Mouse (Mus musculus) embryonic facial prominence, embryonic 11.5 days (tissue): ENCODE results near the gene Dlg1. TPM values are rescaled to one million over a fixed set of nuclear protein-coding genes. Genes with fewer than 3 reads are reported as not detected.

Experiments used
- ATAC-seq: fragments of 200-750 bp; cut with Nextera tagmentation; replicated peaks from 2 replicates; pipeline ENCODE4 v1.8.0; 2017; ENCODE audit warnings: low read depth; ENCODE audit not compliant: insufficient number of reproducible peaks, low FRiP score, low TSS enrichment
- DNase-seq: peaks from one replicate; pipeline ENCODE4 v3.0.0-alpha.2; 2015; ENCODE audit warnings: low spot score
- H3K27ac ChIP-seq: fragments of 300-500 bp; sonication (generic); replicated peaks from 2 replicates; pipeline ENCODE4 v1.5.1; 2014; ENCODE audit warnings: mild to moderate bottlenecking, low read depth, low read length, control low read depth
- H3K27me3 ChIP-seq: fragments of 300-500 bp; sonication (generic); 2 replicates; pipeline ENCODE4 v1.6.1; 2014; ENCODE audit warnings: mild to moderate bottlenecking, low read length, moderate library complexity, mixed read lengths; ENCODE audit not compliant: control insufficient read depth, insufficient read depth
- H3K36me3 ChIP-seq: fragments of 300-500 bp; sonication (generic); replicated peaks from 2 replicates; pipeline ENCODE4 v1.6.1; 2014; ENCODE audit warnings: low read depth, mild to moderate bottlenecking, low read length, moderate library complexity, mixed read lengths; ENCODE audit not compliant: control insufficient read depth, insufficient read depth
- H3K4me1 ChIP-seq: fragments of 300-500 bp; sonication (generic); 2 replicates; pipeline ENCODE4 v1.6.1; 2014; ENCODE audit warnings: low read length, mixed read lengths; ENCODE audit not compliant: control insufficient read depth, insufficient read depth
- H3K4me2 ChIP-seq: fragments of 300-500 bp; sonication (generic); 2 replicates; pipeline ENCODE4 v1.6.1; 2014; ENCODE audit warnings: low read depth, mild to moderate bottlenecking, control low read depth, low read length, moderate library complexity
- H3K4me3 ChIP-seq: fragments of 300-500 bp; sonication (generic); 2 replicates; pipeline ENCODE4 v1.5.1; 2014; ENCODE audit warnings: low read depth, low read length, control low read depth
- H3K9ac ChIP-seq: fragments of 300-500 bp; sonication (generic); replicated peaks from 2 replicates; pipeline ENCODE4 v1.6.1; 2014; ENCODE audit warnings: mild to moderate bottlenecking, control low read depth, low read length
- H3K9me3 ChIP-seq: fragments of 300-500 bp; sonication (generic); replicated peaks from 2 replicates; pipeline ENCODE4 v1.6.1; 2016; ENCODE audit warnings: mild to moderate bottlenecking, low read length, inconsistent platforms, mixed read lengths; ENCODE audit not compliant: control insufficient read depth
- WGBS: fragments of 180-500 bp; shearing (Covaris S2); extraction: QIAGEN DNeasy Blood & Tissue Kit; methylation state at CpG from one replicate; pipeline ENCODE4 v1.1.7; 2014; 5-methylcytosine and 5-hydroxymethylcytosine counted together
- polyA plus RNA-seq: library from polyadenylated mRNA; unstranded; fragments of >200 nt; fragmentation: Nextera tagmentation; extraction: Ambion mirVana; gene quantifications from 2 replicates; pipeline ENCODE4 v1.2.1, GENCODE M21; 2014

Dlg1 gene
- polyA plus RNA-seq, 1 experiment from 2014 or later = 31.1 TPM

DNA sequence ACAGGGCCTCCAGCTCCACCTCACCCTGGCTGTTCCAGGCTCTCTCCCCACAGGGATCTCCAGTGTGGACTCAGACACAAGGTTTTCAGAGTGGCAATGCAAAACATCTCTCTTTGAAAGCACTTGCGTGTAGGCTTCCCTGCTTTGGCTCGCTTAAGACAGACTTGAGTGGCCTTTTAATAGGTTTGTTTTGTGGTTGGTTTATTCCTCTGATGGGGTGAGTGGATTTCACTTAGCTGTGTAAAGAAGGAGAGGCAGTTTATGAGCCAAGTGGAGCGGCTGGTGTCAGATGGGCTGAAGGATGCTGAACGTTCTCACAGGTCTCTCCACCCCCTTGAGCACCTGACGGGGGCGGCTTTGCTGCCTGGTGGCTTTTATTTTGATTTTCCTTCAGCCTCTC is 40.1 kb upstream of the Dlg1 start:
- ATAC-seq = no peak
- DNase-seq = no peak
- H3K4me1 ChIP-seq = peaks cover 4% of the 10 kb centered on the region
- H3K9me3 ChIP-seq = no peaks in the 10 kb centered on the region
- H3K27me3 ChIP-seq = no peaks in the 10 kb centered on the region
- H3K27ac ChIP-seq = no peak overlapping the region
- 92% methylated on average over 6 of the region's 6 CpGs for WGBS
- H3K4me2 ChIP-seq = no peak overlapping the region
- H3K36me3 ChIP-seq = no peaks in the 10 kb centered on the region
- H3K9ac ChIP-seq = no peak overlapping the region
- H3K4me3 ChIP-seq = no peak overlapping the region

GRCm38 (mm10) chr16:31624749-31625148 is 38.5 kb upstream of the Dlg1 start:
- no peak overlapping the region for H3K9ac ChIP-seq
- H3K27ac ChIP-seq = no peak overlapping the region
- no peak overlapping the region for H3K4me2 ChIP-seq
- H3K4me3 ChIP-seq = no peak overlapping the region
- no peaks in the 10 kb centered on the region for H3K4me1 ChIP-seq
- no peaks in the 10 kb centered on the region for H3K36me3 ChIP-seq
- WGBS = 47% methylated on average over 1 of the region's 1 CpGs
- no peaks in the 10 kb centered on the region for H3K9me3 ChIP-seq
- ATAC-seq (no peak), DNase-seq (no peak)
- H3K27me3 ChIP-seq = no peaks in the 10 kb centered on the region

DNA sequence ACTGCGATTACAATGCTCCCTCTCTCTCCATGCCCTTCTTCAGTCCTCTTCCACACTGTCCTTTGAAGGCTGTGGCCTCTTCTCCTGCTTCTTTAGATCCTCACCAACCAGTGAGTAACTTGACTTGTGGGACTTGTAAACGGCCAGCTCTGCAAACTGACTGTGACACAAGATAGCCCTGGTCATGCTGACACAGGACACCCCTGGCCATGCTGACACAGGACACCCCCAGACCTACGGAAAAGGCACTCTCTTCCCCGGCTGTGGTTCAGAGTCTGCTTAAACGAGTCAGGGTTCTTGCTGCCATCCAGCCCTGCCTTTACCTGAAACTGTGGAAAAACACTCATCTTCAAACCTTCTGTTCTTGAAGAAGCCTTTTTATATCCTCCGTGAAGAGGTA is 36.9 kb upstream of the Dlg1 start:
- ATAC-seq (no peak), DNase-seq (no peak)
- Histone ChIP-seq H3K9me3 (no peaks in the 10 kb centered on the region), H3K4me2 (no peak overlapping the region), H3K27ac (no peak overlapping the region), H3K4me1 (no peaks in the 10 kb centered on the region), H3K27me3 (no peaks in the 10 kb centered on the region), H3K36me3 (no peaks in the 10 kb centered on the region), H3K9ac (no peak overlapping the region), H3K4me3 (no peak overlapping the region)
- WGBS = 76% methylated on average over 6 of the region's 6 CpGs

DNA sequence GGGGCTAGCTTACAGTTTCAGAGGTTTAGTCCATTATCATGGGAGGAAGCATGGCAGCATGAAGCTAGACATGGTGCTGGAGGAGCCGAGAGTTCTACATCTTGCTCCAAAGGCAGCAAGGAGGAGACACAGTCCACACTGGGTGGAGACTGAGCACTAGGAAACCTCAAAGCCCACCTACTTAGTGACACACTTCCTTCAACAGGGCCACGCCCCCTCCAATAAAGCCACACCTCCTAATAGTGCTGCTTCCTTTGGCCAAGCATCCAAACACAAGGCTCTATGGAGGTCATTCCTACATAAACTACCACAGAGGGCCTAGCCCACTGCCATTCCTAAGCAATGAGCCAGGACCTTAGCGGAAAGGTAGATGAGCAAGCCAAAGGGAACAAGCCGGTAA is 32.9 kb upstream of the Dlg1 start:
- no peak overlapping the region for H3K9ac ChIP-seq
- H3K9me3 ChIP-seq = no peaks in the 10 kb centered on the region
- H3K27me3 ChIP-seq = no peaks in the 10 kb centered on the region
- no peak overlapping the region for H3K27ac ChIP-seq
- no peak overlapping the region for H3K4me3 ChIP-seq
- H3K36me3 ChIP-seq = no peaks in the 10 kb centered on the region
- DNase-seq (no peak), ATAC-seq (no peak)
- 98% methylated on average over 4 of the region's 4 CpGs for WGBS
- no peaks in the 10 kb centered on the region for H3K4me1 ChIP-seq
- H3K4me2 ChIP-seq = no peak overlapping the region

GRCm38 (mm10) chr16:31631046-31631445 is 32.2 kb upstream of the Dlg1 start:
- ATAC-seq (no peak), DNase-seq (no peak)
- H3K27me3 ChIP-seq = no peaks in the 10 kb centered on the region
- no peak overlapping the region for H3K4me2 ChIP-seq
- H3K9ac ChIP-seq = no peak overlapping the region
- no peaks in the 10 kb centered on the region for H3K9me3 ChIP-seq
- H3K4me1 ChIP-seq = no peaks in the 10 kb centered on the region
- 67% methylated on average over 3 of the region's 3 CpGs for WGBS
- no peaks in the 10 kb centered on the region for H3K36me3 ChIP-seq
- no peak overlapping the region for H3K27ac ChIP-seq
- H3K4me3 ChIP-seq = no peak overlapping the region

DNA sequence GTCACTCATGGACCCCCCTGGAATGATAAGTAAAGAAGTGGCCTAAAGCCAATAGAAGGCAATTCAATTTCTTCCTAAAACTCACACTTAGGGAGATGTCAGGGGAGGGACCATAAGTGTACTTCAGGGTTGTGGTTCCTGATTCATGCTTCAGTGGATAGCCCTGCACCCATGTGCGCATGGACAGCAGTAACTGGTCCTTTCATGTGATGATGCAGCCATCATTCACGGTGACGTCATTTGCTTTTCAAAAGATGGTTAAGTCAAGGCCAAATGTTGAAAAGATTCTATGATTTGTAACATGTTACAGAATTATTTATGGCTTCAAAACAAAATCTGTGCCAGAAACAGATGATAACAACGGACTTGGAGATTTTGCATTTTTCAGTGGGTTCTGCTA is 28.9 kb upstream of the Dlg1 start:
- Histone ChIP-seq H3K4me1 (no peaks in the 10 kb centered on the region), H3K4me3 (no peak overlapping the region), H3K27me3 (no peaks in the 10 kb centered on the region), H3K4me2 (no peak overlapping the region), H3K27ac (no peak overlapping the region), H3K9me3 (no peaks in the 10 kb centered on the region), H3K9ac (no peak overlapping the region), H3K36me3 (no peaks in the 10 kb centered on the region)
- 96% methylated on average over 4 of the region's 4 CpGs for WGBS
- DNase-seq (no peak), ATAC-seq (no peak)

DNA sequence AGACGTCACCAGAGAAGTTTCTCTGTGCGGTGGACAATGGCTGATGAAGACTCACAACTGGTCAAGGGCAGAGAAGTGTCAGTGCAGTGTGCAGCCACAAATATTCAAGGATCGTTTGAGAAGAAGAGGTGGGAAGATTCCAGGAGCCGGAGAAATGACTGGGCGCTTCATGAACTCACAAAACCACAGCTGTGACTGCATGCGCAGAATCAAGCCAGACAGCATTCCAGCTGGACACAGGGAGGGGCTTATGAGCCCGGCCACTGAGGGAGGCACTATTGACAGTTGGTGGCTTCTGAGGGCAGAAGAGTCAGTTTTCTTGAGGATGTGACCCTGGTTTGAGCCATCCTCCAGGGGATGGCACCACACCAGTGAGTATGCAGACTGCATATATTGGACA is 24.9 kb upstream of the Dlg1 start:
- Histone ChIP-seq H3K27ac (no peak overlapping the region), H3K36me3 (no peaks in the 10 kb centered on the region), H3K4me3 (no peak overlapping the region), H3K9me3 (no peaks in the 10 kb centered on the region), H3K4me2 (no peak overlapping the region), H3K27me3 (no peaks in the 10 kb centered on the region), H3K4me1 (no peaks in the 10 kb centered on the region), H3K9ac (no peak overlapping the region)
- ATAC-seq = 0 out of 2 replicates have a peak, but pooled peaks have one; percentile 29
- WGBS = 45% methylated on average over 7 of the region's 7 CpGs
- DNase-seq = peak; percentile 43

- 54% methylated on average over 4 of the region's 4 CpGs for WGBS
- ATAC-seq (0 out of 2 replicates have a peak, but pooled peaks have one; percentile 29), DNase-seq (peak; percentile 40)
- Histone ChIP-seq H3K27me3 (no peaks in the 10 kb centered on the region), H3K4me2 (no peak overlapping the region), H3K4me1 (no peaks in the 10 kb centered on the region), H3K36me3 (no peaks in the 10 kb centered on the region), H3K9me3 (no peaks in the 10 kb centered on the region), H3K27ac (no peak overlapping the region), H3K4me3 (no peak overlapping the region), H3K9ac (no peak overlapping the region)
Measured at GRCm38 (mm10) chr16:31639946-31640345, 23.3 kb upstream of the Dlg1 start.
